8 mouse cellular contexts compared by ENCODE assay signal in genomic region chr11:63026651-63027141, GRCm38 (mm10). TPM values are rescaled to one million over a fixed set of nuclear protein-coding genes. Genes with fewer than 3 reads are reported as not detected.
DNase-seq lines count a peak whose midpoint lies in the region.

No protein-coding gene starts in this region.

- DNase-seq in left cerebral cortex, postnatal 14 days (ENCODE audit: low spot score in 2 of 2): peak; percentile 16 to 50
- no peak for DNase-seq in left cerebral cortex, adult 11 months (ENCODE audit: low spot score)
- DNase-seq in adrenal gland, postnatal 36 days: peak; percentile 75 to 88
- DNase-seq in heart, adult 9 months (ENCODE audit: low spot score in 2 of 2): peak; percentile 75 to 84
- DNase-seq in lung, postnatal 25 days (ENCODE audit: low spot score): peak; percentile 93
- no peak for DNase-seq in thymus, postnatal 4 days
- no peak for DNase-seq in spleen, adult 12 weeks (ENCODE audit: low spot score)
- DNase-seq in kidney, adult 11 months: no peak

- intact Hi-C loops in left cerebral cortex, postnatal 14 days (cut with DNase I): no loop called here

RNA-seq across cellular contexts. Expression of gene Tekt3, which starts 34.8 kb away (rescaled TPM):
- total RNA-seq in left cerebral cortex, postnatal 14 days (2021): not detected
- not detected for total RNA-seq in adrenal gland, postnatal 36 days (2021)

Comparison
In these comparisons a context has a peak if more than half of its experiments do, and no peak if none do; other contexts are left out.
1. DNase-seq: peak in left cerebral cortex, postnatal 14 days (2 of 2), adrenal gland, postnatal 36 days (2 of 2), heart, adult 9 months (2 of 2) and lung, postnatal 25 days (single experiment); none in left cerebral cortex, adult 11 months (single experiment), thymus, postnatal 4 days (single experiment), spleen, adult 12 weeks (single experiment) and kidney, adult 11 months (single experiment).